Mouse (Mus musculus) stomach, embryonic 14.5 days (tissue): ENCODE data around the gene Szrd1. TPM values are rescaled to one million over a fixed set of nuclear protein-coding genes. Genes with fewer than 3 reads are reported as not detected.
A peak's percentile ranks its signal among the peaks of the same experiment; 100 is the strongest.

Experiments used
- ATAC-seq: fragments of 200-750 bp; cut with Nextera tagmentation; 2 replicates; pipeline ENCODE4 v1.8.0; 2017; ENCODE audit warnings: low read depth, moderate TSS enrichment; ENCODE audit not compliant: insufficient number of reproducible peaks, insufficient read depth, low FRiP score
- H3K27ac ChIP-seq: fragments of 300-500 bp; sonication (generic); 2 replicates; pipeline ENCODE4 v1.5.1; 2014; ENCODE audit warnings: mild to moderate bottlenecking, low read length, moderate library complexity, mixed read lengths
- H3K27me3 ChIP-seq: fragments of 300-500 bp; sonication (generic); 2 replicates; pipeline ENCODE4 v1.6.1; 2014; ENCODE audit warnings: low read length, control low read depth, mixed read lengths; ENCODE audit not compliant: control insufficient read depth, insufficient read depth
- H3K36me3 ChIP-seq: fragments of 300-500 bp; sonication (generic); 2 replicates; pipeline ENCODE4 v1.6.1; 2014; ENCODE audit warnings: mild to moderate bottlenecking, control low read depth, low read length, moderate library complexity, mixed read lengths; ENCODE audit not compliant: control insufficient read depth, insufficient read depth
- H3K4me1 ChIP-seq: fragments of 300-500 bp; sonication (generic); 2 replicates; pipeline ENCODE4 v1.6.1; 2014; ENCODE audit warnings: low read length, control low read depth, mixed read lengths; ENCODE audit not compliant: control insufficient read depth, insufficient read depth
- H3K4me2 ChIP-seq: fragments of 300-500 bp; sonication (generic); replicated peaks from 2 replicates; pipeline ENCODE4 v1.6.1; 2014; ENCODE audit warnings: low read depth, low read length, control low read depth
- H3K4me3 ChIP-seq: fragments of 300-500 bp; sonication (generic); 2 replicates; pipeline ENCODE4 v1.5.1; 2014; ENCODE audit warnings: low read depth, low read length, control low read depth
- H3K9ac ChIP-seq: fragments of 300-500 bp; sonication (generic); replicated peaks from 2 replicates; pipeline ENCODE4 v1.6.1; 2014; ENCODE audit warnings: low read depth, mild to moderate bottlenecking, control low read depth, low read length, moderate library complexity, mixed read lengths
- H3K9me3 ChIP-seq: fragments of 300-500 bp; sonication (generic); 2 replicates; pipeline ENCODE4 v1.6.1; 2016; ENCODE audit warnings: low read depth, low read length, control low read depth; ENCODE audit not compliant: control insufficient read depth
- WGBS: fragments of 180-500 bp; shearing (Covaris S2); extraction: QIAGEN DNeasy Blood & Tissue Kit; methylation state at CpG from one replicate; pipeline ENCODE4 v1.1.7; 2014; 5-methylcytosine and 5-hydroxymethylcytosine counted together
- polyA plus RNA-seq: library from polyadenylated mRNA; unstranded; fragments of >200 nt; fragmentation: Nextera tagmentation; extraction: Ambion mirVana; gene quantifications from 2 replicates; pipeline ENCODE4 v1.2.1, GENCODE M21; 2014

Gene Szrd1
- polyA plus RNA-seq: 35.3 and 35.4 TPM in 2 replicates

GRCm38 (mm10) chr4:141139116-141139970, at the start of gene Szrd1:
Szrd1 (minus strand) TSS chr4:141139775.
- Histone ChIP-seq H3K36me3 (no peaks in the 10 kb centered on the region), H3K9ac (peak within 1 kb of the TSS; percentile 83), H3K4me1 (peaks cover 35% of the 10 kb centered on the region), H3K27ac (peak within 1 kb of the TSS; percentile 94), H3K27me3 (no peaks in the 10 kb centered on the region), H3K4me3 (peak within 1 kb of the TSS; percentile 77), H3K9me3 (no peaks in the 10 kb centered on the region), H3K4me2 (peak within 1 kb of the TSS; percentile 83)
- under 1% methylated on average over 63 of the region's 63 CpGs for WGBS
- ATAC-seq: peak; percentile 93

GRCm38 (mm10) chr4:141186923-141187836, 47.6 kb upstream of the Szrd1 start:
- Histone ChIP-seq H3K4me1 (peaks cover 4% of the 10 kb centered on the region; the same call in 1 of the 2 replicates), H3K4me2 (no peak overlapping the region), H3K9me3 (no peaks in the 10 kb centered on the region), H3K9ac (no peak overlapping the region), H3K27me3 (no peaks in the 10 kb centered on the region), H3K27ac (no peak overlapping the region; the same call in 1 of the 2 replicates), H3K4me3 (no peak overlapping the region), H3K36me3 (peaks cover 11% of the 10 kb centered on the region)
- ATAC-seq: no peak
- 56% methylated on average over 9 of the region's 9 CpGs for WGBS

DNA sequence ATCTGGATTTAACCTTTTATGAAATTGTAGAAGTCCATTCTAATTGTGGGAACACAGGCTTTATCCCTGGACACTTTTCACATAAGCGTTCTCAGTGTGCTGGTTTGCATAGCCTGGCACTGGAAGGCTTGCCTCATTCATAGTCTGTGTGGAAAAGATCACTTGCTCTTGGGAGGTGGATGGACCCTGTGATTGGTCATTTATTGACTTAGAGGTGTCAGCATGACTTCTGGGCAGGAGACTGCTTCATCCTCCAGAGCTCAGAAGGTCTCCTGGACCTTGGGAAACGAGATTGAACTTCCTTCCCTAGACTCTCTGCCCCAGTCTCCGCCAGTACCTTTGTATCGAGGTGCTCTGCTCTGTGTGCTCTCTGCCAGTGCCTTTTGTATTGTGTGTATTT, 44.9 kb upstream of the Szrd1 start:
- H3K9me3 ChIP-seq: no peaks in the 10 kb centered on the region
- ATAC-seq: no peak
- H3K27me3 ChIP-seq: no peaks in the 10 kb centered on the region
- H3K4me1 ChIP-seq: peaks cover 4% of the 10 kb centered on the region; the same call in 1 of the 2 replicates
- no peak overlapping the region for H3K27ac ChIP-seq
- no peak overlapping the region for H3K4me3 ChIP-seq
- no peak overlapping the region for H3K9ac ChIP-seq
- H3K36me3 ChIP-seq: peaks cover 16% of the 10 kb centered on the region
- no peak overlapping the region for H3K4me2 ChIP-seq
- 93% methylated on average over 4 of the region's 4 CpGs for WGBS

DNA sequence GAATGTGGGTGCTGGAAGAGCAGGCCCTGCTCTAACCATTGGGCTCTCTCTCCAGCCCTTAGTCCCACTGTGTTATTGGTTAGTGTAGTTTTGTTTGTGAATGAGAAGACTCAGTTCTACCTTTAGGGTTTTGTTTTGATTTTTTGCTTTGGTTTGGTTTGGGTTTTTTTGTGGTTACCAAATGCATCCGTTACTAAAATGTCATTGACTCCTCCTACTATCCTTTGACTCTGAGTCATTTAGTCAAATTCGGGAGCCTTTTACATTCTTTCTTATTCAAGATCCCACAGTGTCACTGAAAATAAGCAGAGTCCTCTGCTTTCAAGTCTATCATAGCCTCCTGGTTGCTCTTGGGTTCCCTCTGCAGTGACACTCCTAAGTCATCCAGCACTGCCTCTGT, 44.4 kb upstream of the Szrd1 start:
- Histone ChIP-seq H3K4me1 (peaks cover 4% of the 10 kb centered on the region; the same call in 1 of the 2 replicates), H3K9me3 (no peaks in the 10 kb centered on the region), H3K27ac (no peak overlapping the region), H3K27me3 (no peaks in the 10 kb centered on the region), H3K4me2 (no peak overlapping the region), H3K9ac (no peak overlapping the region), H3K36me3 (peaks cover 16% of the 10 kb centered on the region), H3K4me3 (no peak overlapping the region)
- no peak for ATAC-seq
- 99% methylated on average over 2 of the region's 2 CpGs for WGBS

DNA sequence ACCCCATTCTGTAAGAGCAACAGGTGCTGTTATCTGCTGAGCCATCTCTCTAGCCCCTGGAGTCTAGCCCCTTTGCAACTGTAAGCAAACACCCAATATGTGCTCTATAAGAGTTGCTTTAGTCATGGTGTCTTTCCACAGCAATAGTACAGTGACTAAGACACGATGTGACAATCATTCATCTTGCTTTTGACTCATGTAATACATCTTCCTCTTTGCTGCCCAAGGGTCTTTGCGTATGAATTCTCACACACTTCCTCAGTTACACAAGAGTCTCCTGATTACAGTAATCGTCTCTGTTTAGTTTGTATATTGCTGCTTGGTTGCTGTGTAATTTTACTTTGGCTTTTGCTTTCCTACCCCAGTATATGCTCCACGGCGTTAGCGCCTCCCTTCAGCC, 42.4 kb upstream of the Szrd1 start:
- peaks cover 16% of the 10 kb centered on the region for H3K36me3 ChIP-seq
- ATAC-seq: no peak
- H3K9ac ChIP-seq: no peak overlapping the region
- 93% methylated on average over 6 of the region's 6 CpGs for WGBS
- H3K27me3 ChIP-seq: no peaks in the 10 kb centered on the region
- peaks cover 4% of the 10 kb centered on the region; the same call in 1 of the 2 replicates for H3K4me1 ChIP-seq
- H3K4me3 ChIP-seq: no peak overlapping the region
- H3K4me2 ChIP-seq: no peak overlapping the region
- no peaks in the 10 kb centered on the region for H3K9me3 ChIP-seq
- no peak overlapping the region for H3K27ac ChIP-seq

DNA sequence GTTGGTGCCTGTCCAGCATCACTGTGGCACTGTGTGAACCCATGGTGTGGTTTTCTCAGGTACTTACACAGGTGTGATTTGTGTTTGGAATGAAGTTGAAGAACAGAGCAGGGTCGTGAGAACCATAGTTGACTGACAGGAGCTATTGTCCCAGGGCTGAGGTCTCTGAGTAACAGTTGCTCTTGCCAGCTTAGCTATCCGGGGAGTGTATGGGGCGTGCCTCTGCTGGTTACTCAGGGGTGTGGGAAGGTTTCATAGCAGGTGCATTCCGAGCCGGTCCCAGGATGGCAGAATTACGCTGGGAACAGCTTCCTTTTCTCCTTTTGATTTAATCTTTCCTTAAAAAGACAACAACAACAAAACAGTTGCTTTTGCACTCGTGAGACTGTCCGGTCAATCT, 41.3 kb upstream of the Szrd1 start:
- H3K4me3 ChIP-seq: no peak overlapping the region
- no peak for ATAC-seq
- H3K4me2 ChIP-seq: no peak overlapping the region
- no peaks in the 10 kb centered on the region for H3K9me3 ChIP-seq
- H3K27ac ChIP-seq: no peak overlapping the region
- WGBS: 80% methylated on average over 8 of the region's 8 CpGs
- H3K36me3 ChIP-seq: peaks cover 16% of the 10 kb centered on the region
- no peaks in the 10 kb centered on the region for H3K27me3 ChIP-seq
- peaks cover under 1% of the 10 kb centered on the region; the same call in 1 of the 2 replicates for H3K4me1 ChIP-seq
- H3K9ac ChIP-seq: no peak overlapping the region

DNA sequence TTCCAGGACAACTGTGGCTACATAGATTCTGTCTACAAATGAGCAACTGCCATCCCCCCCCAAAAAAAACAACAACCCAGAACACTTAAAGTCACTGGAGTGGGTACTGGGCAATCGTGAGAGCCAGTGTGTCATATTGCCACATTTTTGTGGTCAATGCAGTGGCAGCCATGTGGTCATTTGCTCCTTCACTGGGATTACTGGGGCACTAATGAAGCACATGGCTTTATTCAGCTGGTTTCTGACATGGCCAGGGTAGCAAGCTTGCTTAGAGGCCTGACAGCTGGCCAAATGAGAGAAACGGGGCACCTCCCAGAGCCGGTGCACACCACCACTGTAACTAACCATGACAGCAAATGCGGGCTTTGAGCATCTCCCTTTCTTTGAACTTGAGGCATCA, 38.9 kb upstream of the Szrd1 start:
- Histone ChIP-seq H3K4me1 (no peaks in the 10 kb centered on the region), H3K9me3 (no peaks in the 10 kb centered on the region), H3K9ac (no peak overlapping the region), H3K4me2 (no peak overlapping the region), H3K4me3 (no peak overlapping the region), H3K36me3 (peaks cover 16% of the 10 kb centered on the region), H3K27me3 (no peaks in the 10 kb centered on the region), H3K27ac (no peak overlapping the region)
- 82% methylated on average over 4 of the region's 4 CpGs for WGBS
- no peak for ATAC-seq

GRCm38 (mm10) chr4:141176328-141176838, 36.8 kb upstream of the Szrd1 start:
- Histone ChIP-seq H3K27me3 (no peaks in the 10 kb centered on the region), H3K4me2 (no peak overlapping the region), H3K4me3 (no peak overlapping the region), H3K4me1 (no peaks in the 10 kb centered on the region), H3K9me3 (no peaks in the 10 kb centered on the region), H3K9ac (no peak overlapping the region), H3K27ac (no peak overlapping the region), H3K36me3 (peaks cover 11% of the 10 kb centered on the region)
- ATAC-seq: no peak
- 82% methylated on average over 10 of the region's 10 CpGs for WGBS
